Mouse (Mus musculus) heart, adult 11 months (tissue): ENCODE data around the gene Gss.
A peak's percentile ranks its signal among the peaks of the same experiment; 100 is the strongest.

Source experiments
- DNase-seq: peaks from one replicate; pipeline ENCODE4 v3.0.0; 2022

The Gss gene

DNA sequence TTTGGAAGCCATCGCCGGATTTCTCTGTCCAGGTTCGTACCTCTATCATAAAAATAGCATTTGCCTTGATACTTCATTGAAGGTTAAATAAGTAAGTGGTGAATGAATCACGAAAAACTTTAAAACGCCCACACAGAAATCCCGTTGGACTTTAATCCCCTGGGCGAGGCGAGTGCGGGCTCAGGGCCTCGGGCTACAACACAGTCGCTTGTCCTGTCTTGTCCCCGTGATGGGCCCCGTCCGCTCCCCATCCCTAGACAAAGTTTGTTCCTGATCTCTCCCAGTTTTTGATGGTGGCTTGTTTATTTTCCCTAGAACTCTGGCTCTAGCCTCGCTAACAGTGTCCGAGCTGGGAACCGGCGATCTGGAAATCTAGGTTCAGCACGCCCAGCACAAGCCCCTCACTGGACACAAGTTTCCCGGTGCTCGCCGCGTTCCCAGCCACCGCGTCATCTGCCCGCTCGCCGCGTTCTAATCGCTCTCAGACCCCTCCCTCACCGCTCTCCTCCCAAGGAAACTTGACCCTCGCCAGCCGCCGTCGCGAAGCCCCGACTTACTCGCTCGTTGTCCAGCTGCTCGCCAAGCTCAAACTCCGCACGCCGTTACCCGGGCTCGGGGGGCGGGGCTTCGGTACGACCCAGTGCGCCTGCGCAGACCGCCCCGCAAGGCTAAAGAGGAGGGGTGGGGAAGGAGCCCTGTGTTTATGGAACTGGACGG is at the start of gene Gss:
Gss (minus strand) TSS at position 674 of the 717 bp plus-strand sequence.
- peak; percentile 100 for DNase-seq

DNA sequence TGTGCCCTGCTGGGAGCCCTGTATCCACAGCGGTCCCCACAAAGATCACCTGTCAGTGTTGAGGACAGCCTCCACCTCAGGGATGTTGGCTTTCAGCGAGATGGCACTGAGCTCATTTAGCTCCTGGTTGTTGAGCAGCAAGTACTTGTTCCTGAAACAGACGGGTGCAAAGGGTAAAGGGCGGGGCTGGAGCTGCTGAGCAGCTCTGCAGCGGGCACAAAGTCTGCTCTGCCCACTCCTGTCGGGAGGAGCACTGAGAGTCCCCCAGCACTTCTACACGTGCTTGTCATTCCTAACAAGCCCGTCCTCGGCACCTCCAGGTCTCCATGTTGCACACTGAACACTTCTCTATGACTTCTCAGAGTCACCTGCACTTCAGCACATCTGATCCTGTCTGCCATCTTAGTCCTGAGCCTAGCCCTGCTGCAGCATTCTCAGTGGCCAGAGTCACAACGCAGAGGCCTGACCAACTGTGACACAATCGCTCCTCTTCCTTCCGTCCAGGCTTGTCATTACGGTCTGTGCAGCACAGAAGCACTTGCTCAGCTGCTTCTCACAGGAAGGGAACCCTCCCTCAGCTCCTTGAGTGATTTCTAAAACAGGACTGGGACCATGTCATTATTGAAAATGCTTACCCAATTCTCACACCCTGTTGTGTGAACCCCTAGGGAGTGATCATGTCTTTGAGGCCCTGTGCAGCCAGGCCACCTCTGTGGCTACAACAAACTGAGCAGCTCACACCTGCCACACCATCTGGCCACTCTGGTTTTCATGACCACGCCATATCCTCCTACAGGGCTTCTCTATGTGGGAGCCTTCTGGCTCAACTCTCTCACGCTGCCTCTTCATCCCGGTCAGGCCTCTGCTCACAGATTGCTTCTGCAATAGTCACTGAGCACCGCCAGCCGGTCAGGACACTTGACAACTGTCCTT is 49.2 kb upstream of the Gss start:
- peak; percentile 87 for DNase-seq

DNA sequence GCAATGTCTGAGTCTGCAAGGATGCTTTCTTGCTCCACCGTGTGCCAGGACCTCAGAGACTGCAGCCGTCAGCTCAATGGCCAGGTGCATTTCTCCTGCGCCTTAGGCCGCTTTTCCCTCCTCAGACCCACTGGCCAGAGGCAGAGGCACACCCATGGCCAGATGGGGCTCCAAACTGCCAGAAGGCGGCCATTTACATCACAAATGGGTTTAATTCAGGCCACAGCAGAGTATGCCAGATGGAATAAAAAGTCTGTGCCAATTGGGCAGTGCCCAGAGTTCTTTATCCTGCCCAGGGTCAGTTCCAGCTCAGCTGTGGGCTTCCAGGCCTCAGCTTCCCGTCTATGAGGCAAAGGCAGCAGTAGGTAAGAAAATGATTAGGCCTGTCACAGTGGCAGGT is 48.0 kb upstream of the Gss start:
- DNase-seq: no peak

DNA sequence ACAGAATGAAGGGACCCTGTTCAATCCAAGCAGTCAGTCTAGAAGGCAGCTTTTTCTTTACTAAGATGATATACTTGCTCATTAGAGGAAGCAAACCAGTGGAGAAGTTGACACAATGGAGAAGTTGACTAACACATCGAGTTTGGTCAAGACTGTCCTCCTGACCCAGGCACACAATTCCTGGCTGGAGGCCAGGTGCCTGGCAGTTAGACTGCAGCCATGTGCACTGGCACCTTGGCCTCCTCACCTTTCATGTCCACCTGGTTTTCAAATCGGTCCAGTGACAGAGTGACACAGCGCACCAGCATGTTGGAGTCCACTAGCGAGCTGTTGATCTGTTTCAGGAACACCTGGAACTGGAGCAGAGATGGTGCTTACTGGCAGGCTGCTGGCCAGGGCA is 44.8 kb upstream of the Gss start:
- DNase-seq: peak; percentile 89

DNA sequence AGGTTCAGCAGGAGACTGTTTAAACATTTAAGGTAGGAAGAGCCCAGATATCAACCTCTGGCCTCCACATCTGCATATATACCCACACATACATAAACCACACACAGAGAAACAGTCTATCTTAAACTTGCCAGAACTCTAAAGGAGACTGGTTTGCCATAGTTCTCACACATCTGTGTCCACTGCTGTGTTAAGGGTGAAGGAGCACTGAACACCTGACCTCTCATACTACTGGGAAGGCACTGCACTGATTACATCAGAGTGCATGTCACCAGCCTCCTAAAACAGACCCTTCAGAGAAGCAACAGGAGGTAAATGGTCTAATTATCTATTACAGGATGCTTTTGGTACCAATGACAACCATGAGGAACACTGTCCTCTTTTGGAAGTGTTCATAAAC is 44.3 kb upstream of the Gss start:
- peak; percentile 73 for DNase-seq

DNA sequence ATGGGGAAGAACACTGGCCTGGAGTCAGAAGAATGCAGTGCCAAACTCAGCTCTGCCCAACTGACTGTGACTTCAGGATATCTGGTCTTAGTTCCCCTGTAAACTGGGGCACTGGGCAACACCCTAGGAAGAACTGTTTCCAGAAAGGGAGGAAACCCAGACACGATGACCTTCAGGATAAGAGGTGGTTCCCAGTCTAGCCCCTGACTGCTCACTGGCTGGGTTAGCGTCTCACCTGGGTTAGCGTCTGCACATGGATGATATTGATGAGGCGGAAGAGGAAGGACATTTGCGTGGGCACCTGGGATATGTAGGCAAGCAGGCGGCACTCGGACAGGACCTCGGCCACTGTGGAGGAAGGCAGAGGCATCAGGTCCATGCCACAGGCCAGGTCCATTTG is 43.4 kb upstream of the Gss start:
- peak; percentile 91 for DNase-seq

DNA sequence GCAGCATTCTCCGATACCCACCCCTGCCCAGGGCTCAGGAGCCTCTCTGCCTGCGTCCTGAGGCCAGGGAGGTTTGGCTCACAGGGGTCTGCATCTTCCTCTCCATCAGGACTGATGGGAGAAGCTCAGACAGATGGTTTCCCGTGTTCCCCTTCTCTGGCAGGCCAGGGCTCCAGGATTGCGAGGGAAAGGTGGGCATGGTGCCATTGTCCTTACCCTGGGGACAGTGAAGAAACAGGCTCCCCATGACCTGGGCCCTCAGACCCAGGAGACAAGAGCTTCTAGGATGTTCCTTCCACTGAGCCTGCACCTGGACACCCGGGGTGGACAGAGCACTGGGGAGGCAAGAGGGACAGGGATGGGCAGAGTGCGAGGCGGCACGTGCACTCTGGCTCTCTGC is 42.0 kb upstream of the Gss start:
- peak; percentile 92 for DNase-seq

DNA sequence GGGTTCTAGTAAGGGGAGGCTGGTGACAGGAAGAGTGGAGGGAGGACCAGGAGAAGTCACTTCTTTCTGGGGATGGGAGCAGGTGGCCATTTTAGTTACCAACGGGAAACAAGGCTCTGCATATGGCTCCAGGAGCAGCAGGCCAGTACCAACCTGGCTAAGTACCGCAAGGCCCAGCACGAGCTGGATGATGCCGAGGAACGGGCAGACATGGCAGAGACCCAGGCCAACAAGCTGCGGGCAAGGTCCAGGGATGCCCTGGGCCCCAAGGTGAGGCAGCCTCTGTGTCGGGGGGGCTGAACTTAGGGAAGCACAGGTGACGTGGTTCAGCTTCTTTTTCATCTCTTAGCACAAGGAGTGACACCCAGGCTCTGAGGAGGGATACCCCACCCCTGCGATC is 41.1 kb upstream of the Gss start:
- DNase-seq: no peak

DNA sequence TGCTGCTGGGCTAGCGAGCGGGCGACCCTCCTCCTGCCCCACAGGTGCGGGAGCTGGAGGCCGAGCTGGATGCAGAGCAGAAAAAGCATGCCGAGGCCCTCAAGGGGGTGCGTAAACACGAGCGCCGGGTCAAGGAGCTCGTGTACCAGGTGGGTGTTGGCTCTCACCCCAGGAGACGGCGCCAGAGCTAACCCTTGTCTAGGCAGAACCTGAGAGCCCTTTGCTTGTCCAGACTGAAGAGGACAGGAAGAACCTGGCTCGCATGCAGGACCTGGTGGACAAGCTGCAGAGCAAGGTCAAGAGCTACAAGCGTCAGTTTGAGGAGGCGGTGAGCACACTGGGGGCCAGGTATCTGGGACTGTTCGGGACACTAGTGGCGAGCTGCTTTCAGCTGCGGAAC is 40.5 kb upstream of the Gss start:
- DNase-seq: no peak

DNA sequence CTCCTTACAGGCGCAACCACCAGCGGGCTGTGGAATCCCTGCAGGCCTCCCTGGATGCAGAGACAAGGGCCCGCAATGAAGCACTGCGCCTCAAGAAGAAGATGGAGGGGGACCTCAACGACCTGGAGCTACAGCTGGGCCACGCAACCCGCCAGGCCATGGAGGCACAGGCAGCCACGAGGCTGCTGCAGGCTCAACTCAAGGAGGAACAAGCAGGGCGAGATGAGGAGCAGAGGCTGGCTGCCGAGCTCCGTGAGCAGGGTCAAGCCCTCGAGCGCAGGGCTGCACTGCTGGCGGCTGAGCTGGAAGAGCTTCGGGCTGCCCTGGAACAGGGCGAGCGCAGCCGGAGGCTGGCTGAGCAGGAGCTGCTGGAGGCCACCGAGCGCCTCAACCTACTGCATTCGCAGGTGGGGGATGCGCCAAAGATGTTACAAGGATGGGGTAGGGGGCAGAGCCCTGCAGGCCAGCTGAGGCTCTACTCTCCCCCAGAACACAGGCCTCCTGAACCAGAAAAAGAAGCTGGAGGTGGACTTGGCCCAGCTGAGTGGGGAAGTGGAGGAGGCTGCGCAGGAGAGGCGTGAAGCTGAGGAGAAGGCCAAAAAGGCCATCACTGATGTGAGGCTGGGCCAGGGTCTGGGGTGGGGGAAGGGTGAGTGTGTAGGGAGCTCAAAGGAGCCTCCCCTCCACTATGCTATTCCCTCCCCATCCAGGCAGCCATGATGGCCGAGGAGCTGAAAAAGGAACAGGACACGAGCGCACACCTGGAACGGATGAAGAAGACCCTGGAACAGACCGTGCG is 39.7 kb upstream of the Gss start:
- no peak for DNase-seq

DNA sequence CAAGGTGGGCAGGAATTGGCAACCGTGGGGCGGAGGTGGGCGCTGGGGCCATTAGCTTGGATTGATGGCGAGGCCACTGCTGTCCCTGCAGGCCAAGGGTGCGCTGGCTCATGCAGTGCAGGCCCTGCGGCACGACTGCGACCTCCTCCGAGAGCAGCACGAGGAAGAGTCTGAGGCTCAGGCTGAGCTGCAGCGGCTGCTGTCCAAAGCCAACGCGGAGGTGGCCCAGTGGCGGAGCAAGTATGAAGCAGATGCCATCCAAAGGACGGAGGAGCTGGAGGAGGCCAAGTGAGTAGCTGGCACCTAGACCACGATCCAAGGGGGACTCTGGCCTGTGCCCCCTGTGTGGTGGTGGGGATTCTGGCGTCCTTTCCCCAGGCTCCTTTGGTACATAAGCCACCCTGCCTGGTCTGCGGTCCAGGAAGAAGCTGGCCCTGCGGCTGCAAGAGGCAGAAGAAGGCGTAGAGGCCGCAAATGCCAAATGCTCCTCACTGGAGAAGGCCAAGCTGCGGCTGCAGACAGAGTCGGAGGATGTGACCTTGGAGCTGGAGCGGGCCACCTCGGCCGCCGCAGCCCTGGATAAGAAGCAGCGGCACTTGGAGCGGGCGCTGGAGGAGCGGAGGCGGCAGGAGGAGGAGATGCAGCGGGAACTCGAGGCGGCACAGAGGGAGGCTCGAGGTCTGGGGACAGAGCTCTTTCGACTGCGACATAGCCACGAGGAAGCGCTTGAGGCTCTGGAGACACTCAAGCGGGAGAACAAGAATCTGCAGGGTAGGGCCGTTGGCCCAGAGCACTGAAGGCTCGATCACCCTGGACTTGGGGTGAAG is 38.2 kb upstream of the Gss start:
- no peak for DNase-seq

DNA sequence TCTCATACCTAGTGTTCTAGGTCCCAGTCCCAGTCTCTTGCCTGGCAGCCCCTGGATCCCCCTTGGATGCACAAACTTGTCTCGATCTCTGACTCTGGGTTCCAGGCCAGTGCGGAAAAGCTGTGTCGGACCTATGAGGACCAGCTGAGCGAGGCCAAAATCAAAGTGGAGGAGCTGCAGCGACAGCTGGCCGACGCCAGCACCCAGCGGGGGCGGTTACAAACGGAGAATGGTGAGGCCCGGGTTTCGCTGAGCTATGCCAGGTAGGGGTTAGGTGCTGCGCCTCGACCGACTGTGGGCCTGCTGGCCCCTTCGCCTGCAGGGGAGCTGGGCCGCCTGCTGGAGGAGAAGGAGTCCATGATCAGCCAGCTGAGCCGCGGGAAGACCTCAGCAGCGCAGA is 37.5 kb upstream of the Gss start:
- no peak for DNase-seq

DNA sequence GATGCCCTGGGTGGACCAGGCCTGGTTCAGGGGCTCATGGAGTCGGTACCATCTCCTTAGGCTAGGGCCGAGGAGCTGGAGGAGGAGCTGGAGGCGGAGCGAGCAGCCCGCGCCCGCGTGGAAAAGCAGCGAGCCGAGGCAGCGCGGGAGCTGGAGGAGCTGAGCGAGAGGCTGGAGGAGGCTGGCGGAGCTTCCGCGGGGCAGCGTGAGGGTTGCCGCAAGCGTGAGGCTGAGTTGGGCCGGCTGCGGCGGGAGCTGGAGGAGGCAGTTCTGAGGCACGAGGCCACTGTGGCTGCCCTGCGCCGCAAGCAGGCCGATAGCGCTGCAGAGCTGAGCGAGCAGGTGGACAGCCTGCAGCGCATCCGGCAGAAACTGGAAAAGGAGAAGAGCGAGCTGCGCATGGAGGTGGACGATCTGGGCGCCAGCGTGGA is 36.6 kb upstream of the Gss start:
- peak; percentile 90 for DNase-seq

DNA sequence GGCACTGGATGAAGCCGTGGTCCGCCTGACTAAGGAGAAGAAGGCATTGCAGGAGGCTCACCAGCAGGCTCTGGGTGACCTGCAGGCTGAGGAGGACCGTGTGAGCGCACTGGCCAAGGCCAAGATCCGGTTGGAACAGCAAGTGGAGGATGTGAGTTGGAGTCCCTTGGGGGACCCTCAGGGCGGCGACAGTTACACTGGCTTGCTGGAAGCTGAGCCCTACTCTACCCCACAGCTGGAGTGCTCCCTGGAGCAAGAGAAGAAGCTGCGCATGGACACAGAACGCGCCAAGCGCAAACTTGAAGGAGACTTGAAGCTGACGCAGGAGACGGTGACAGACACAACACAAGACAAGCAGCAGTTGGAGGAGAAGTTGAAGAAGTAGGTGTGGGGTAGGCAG is 35.9 kb upstream of the Gss start:
- DNase-seq: peak; percentile 94

DNA sequence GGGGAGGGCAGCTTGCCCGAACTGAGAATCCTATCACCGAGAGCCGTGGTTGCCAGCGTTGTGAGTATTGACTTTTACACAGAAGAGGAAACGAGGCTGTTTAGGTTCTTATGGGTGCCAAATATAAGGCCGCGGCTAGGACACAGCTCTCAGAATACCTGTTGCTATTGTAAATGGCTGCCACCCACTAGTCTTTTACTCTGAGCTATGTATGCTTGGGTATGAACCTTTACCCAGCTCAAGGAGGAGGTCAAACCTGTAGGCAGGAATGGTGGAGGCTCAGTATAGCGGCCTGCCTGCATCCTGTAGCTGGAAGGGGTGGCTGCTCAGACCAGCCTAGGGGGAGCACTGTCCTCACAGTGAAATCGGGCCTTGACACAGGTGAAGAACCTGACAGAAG is 35.5 kb upstream of the Gss start:
- DNase-seq: no peak

DNA sequence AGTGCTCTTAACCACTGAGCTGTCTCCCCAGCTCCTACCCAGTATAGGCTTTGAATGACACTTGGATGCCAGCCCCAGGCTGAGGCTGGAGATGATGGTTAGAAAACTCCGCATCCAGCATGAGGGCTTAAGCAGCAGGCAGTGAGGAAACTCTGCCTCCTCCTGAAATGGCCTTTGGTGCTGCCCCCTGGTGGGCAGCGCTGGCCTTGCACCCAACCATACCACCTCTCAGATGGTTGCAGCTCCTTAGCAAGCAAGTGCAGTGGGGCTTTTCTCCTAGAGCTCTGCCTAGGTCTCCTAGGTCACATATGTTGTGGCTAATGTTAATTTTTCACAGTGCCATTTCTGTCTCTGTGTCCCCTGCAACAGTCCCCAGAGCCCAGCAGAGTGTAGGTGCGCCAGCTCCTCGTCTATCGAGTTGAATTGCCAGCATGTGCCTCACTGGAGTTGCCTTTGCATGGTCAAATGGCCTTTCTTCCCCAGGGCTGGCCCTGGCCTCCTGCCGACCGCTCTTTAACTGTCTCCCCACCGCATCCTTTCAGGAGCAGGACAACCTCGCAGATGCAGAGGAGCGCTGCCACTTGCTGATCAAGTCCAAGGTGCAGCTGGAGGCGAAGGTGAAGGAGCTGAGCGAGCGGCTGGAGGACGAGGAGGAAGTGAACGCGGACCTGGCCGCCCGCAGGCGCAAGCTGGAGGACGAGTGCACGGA is 34.6 kb upstream of the Gss start:
- peak; percentile 96 for DNase-seq

DNA sequence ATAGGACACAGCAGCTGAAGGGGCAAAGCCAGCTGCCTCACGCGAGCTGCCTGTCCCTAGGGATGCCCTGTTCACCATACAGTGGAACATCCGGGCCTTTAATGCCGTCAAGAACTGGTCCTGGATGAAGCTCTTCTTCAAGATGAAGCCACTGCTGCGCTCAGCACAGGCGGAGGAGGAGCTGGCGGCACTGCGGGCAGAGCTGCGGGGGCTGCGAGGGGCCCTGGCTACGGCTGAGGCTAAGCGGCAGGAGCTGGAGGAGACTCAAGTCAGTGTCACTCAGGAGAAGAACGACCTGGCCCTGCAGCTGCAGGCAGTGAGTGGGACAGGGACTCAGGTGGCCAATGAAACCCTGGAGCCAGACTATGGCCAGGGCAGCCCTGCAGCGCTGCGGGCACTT is 33.7 kb upstream of the Gss start:
- DNase-seq: no peak

DNA sequence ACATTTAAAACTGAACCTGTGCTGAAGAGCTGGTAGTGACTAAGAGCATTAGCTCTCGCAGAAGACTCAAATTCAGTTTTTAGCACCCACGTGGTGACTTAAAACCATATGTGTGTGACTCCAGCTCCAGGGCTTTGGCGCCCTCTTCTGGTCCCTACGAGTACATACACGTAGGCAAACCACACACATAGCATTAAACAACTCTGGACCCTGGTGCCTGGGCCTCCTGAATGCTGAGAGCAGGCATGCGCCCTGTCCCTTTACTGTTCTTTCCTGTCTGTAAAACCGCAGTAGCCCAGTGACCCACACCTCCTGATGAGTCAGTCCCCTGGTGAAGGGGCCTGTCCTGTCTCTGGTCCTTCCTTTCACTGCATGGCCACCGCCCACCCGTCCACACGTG is 32.1 kb upstream of the Gss start:
- peak; percentile 86 for DNase-seq

DNA sequence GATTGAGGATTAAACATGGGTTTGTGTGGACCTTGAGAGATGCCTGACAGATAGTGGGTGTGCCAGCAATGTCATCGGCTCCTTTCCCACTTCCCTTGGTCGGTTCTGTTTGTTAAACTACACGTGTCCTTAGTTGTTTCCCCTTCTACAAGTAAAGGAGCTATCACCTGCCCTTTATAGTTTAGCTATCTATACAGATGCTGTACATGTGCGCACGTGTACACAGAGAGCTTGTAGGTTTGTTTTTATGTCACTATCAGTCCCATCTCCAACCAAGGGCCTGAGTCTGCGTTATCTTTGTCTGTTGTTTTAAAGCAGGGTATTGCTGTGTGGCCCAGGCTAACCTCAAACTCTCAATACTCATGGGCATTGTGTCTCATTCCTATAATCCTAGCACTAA is 31.4 kb upstream of the Gss start:
- no peak for DNase-seq

DNA sequence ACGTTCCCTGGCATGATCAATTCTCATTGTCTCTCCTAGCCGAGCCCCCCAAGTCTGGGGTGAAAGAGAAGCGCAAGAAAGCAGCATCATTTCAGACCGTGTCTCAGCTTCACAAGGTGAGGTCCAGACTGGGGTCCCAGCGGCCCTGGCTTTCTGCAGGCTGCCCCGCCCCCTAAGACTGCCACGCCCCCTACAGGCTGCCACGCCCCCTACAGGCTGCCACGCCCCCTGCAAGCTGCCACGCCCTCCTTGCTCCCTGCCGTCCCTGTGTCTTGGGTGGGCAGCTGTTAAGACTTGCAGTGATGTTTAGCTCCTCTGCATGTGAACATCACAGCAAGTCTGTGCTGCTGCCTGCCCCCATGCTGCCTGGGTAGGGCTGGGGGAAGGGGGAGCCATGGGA is 30.0 kb upstream of the Gss start:
- DNase-seq: no peak

DNA sequence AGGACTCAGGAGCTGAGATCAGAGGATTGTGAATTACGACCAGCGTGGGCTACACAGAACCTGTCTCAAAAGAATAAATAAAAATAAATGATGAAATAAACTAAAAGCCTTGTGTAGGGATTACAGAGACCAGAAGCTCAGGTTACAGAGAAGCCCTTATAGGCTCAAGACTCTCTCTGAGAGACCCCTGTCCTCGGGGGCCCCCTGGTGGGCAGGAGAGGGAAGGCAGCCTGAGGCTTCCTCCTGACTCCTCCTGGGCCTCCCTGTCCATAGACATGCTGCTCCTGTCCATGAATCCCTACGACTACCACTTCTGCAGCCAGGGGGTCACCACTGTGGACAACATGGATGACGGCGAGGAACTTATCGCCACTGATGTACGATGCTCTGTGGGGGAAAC is 27.2 kb upstream of the Gss start:
- DNase-seq: peak; percentile 96

DNA sequence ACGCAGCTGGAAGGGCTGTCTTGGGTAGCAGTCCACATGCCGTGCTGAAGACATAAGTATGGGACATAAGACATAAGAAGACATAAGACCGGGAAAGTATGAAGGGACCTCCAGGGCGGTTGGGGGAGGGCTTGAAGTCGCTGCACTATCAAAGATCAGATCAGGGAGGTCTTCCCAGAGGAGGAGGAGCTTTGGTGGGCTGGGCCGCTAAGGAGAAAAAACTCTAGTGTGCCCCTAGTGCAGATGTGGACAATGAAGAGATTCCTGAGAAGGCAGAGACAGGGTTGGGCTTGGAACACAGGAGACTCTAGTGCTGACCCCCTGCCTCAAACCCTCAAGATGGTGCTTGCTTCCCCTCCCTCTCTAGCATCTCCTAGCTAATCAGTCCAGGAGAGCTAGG is 24.4 kb upstream of the Gss start:
- DNase-seq: no peak
